Mouse (Mus musculus): ENCODE data around the gene Npm3. TPM values are rescaled to one million over a fixed set of nuclear protein-coding genes. Genes with fewer than 3 reads are reported as not detected.

The Npm3 gene
- polyA plus RNA-seq, 1 experiment from 2014 or later = 10.2 TPM

- Histone ChIP-seq H3K4me3 (peak overlapping the region; percentile 41), H3K27me3 (ENCODE audit: insufficient read depth, poor library complexity, severe bottlenecking) (peaks cover 96% of the 10 kb centered on the region), H3K36me3 (no peaks in the 10 kb centered on the region), H3K27ac (peak overlapping the region; percentile 79), H3K4me1 (replicated peaks) (peaks cover 36% of the 10 kb centered on the region), H3K9me3 (no peaks in the 10 kb centered on the region)
- WGBS = 4% methylated on average over 16 of the region's 16 CpGs
- peak; percentile 75 for DNase-seq (ENCODE audit: low spot score)
Observed at GRCm38 (mm10) chr19:45717493-45718220, 31.7 kb downstream of the Npm3 start.

- Histone ChIP-seq H3K4me1 (replicated peaks) (peaks cover 4% of the 10 kb centered on the region; the same call in 1 of the 2 replicates), H3K27me3 (ENCODE audit: insufficient read depth, poor library complexity, severe bottlenecking) (peaks cover 52% of the 10 kb centered on the region), H3K36me3 (no peaks in the 10 kb centered on the region), H3K9me3 (0 out of 2 replicates have a peak, but pooled peaks cover 3% of the 10 kb centered on the region), H3K27ac (no peak overlapping the region), H3K4me3 (no peak overlapping the region)
- 74% methylated on average over 3 of the region's 3 CpGs for WGBS
- DNase-seq (ENCODE audit: low spot score) = no peak
Observed at GRCm38 (mm10) chr19:45708704-45709103, 40.7 kb downstream of the Npm3 start.

Other genes starting within 250 kb of the Npm3 start
- gene Poll, start 189.1 kb downstream of the Npm3 start, polyA plus RNA-seq (2016; fragmentation: Nextera tagmentation; extraction: Ambion mirVana) = 21.5 and 21.6 TPM in 2 replicates
- 48.8 and 62.1 TPM in 2 replicates for gene Gm17018, start 189.0 kb downstream of the Npm3 start, polyA plus RNA-seq (2016; fragmentation: Nextera tagmentation; extraction: Ambion mirVana)
- gene Fbxw4, start 89.3 kb downstream of the Npm3 start, polyA plus RNA-seq (2016; fragmentation: Nextera tagmentation; extraction: Ambion mirVana) = 1.8 and 5.5 TPM in 2 replicates
- 3.4 and 10.0 TPM in 2 replicates for gene Fgf8, start 6.7 kb downstream of the Npm3 start, polyA plus RNA-seq (2016; fragmentation: Nextera tagmentation; extraction: Ambion mirVana)
- gene Mgea5, start 34.2 kb upstream of the Npm3 start, polyA plus RNA-seq (2016; fragmentation: Nextera tagmentation; extraction: Ambion mirVana) = 60.0 and 60.8 TPM in 2 replicates
- gene Kcnip2, start 66.5 kb upstream of the Npm3 start, polyA plus RNA-seq (2016; fragmentation: Nextera tagmentation; extraction: Ambion mirVana) = 0.71 and 0.77 TPM in 2 replicates
- gene Armh3, start 248.9 kb upstream of the Npm3 start, polyA plus RNA-seq (2016; fragmentation: Nextera tagmentation; extraction: Ambion mirVana) = 16.6 and 19.4 TPM in 2 replicates

All from hindbrain, embryonic 10.5 days (tissue).